Mouse (Mus musculus) hindbrain, embryonic 12.5 days (tissue): ENCODE measurements around the gene Lrrk1. TPM values are rescaled to one million over a fixed set of nuclear protein-coding genes. Genes with fewer than 3 reads are reported as not detected.
A peak's percentile ranks its signal among the peaks of the same experiment; 100 is the strongest.

ENCODE experiments used
- ATAC-seq: fragments of 200-750 bp; cut with Nextera tagmentation; 2 replicates; pipeline ENCODE4 v1.8.0; 2017; ENCODE audit warnings: moderate TSS enrichment; ENCODE audit not compliant: low FRiP score
- H3K27ac ChIP-seq: fragments of 300-500 bp; sonication (generic); 2 replicates; pipeline ENCODE4 v1.5.1; 2016; ENCODE audit warnings: mild to moderate bottlenecking
- H3K27me3 ChIP-seq: fragments of 300-500 bp; sonication (generic); 2 replicates; pipeline ENCODE4 v1.6.1; 2016; ENCODE audit warnings: mild to moderate bottlenecking
- H3K36me3 ChIP-seq: fragments of 300-500 bp; sonication (generic); 2 replicates; pipeline ENCODE4 v1.6.1; 2016; ENCODE audit warnings: mild to moderate bottlenecking
- H3K4me1 ChIP-seq: fragments of 300-500 bp; sonication (generic); 2 replicates; pipeline ENCODE4 v1.6.1; 2016
- H3K4me2 ChIP-seq: fragments of 300-500 bp; sonication (generic); replicated peaks from 2 replicates; pipeline ENCODE4 v1.6.1; 2016; ENCODE audit warnings: mild to moderate bottlenecking
- H3K4me3 ChIP-seq: fragments of 300-500 bp; sonication (generic); 2 replicates; pipeline ENCODE4 v1.5.1; 2016; ENCODE audit warnings: mild to moderate bottlenecking
- H3K9ac ChIP-seq: fragments of 300-500 bp; sonication (generic); 2 replicates; pipeline ENCODE4 v1.6.1; 2016; ENCODE audit warnings: mild to moderate bottlenecking, moderate library complexity
- H3K9me3 ChIP-seq: fragments of 300-500 bp; sonication (generic); replicated peaks from 2 replicates; pipeline ENCODE4 v1.6.1; 2016; ENCODE audit warnings: mild to moderate bottlenecking
- WGBS: fragments of 180-500 bp; shearing (Covaris S2); methylation state at CpG from one replicate; pipeline ENCODE4 v1.1.7; 2016; 5-methylcytosine and 5-hydroxymethylcytosine counted together
- polyA plus RNA-seq: library from polyadenylated mRNA; unstranded; fragments of >200 nt; fragmentation: Nextera tagmentation; extraction: Ambion mirVana; gene quantifications from 2 replicates; pipeline ENCODE4 v1.2.1, GENCODE M21; 2016

Gene Lrrk1
- polyA plus RNA-seq: 7.2 and 7.6 TPM in 2 replicates

DNA sequence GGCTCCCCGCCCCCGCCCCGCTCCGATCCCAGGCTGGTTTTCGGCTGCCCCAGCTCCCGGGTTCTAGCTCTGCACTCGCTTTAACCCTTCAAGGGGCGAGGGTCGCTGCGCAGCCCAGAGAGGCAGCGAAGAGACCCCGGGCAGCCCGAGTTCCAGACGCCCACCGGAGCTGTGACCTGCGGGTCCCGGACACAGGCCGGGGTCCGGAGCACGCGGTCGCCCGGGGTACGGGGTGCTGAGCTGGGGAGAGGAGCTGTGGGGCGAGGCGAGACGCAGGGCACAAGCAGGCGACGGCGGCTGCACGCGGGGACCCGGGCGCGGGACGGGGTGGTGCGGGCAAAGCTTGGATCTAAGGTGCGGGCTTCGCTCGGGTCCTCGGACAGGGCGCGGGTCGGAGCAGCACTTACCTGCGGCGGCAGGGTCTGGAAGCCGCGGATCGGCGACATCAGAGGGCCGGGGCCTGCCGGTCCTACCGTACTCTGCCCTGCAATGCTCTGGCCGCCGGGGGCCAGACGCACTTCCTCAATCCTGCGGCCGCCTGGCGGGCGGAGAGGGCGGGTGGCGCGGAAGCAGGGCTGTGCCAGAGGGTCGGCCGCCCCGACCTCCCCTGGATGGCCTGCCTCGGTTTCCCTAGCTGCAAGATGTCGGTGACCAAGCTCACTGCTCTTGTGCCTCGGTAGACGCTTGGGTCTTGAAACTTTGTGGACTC lies at the start of gene Lrrk1:
Gene Lrrk1, minus strand, starts transcription at position 538 of the 709 bp plus-strand sequence.
- under 1% methylated on average over 55 of the region's 70 CpGs for WGBS
- Histone ChIP-seq H3K27ac (no peak within 1 kb of the TSS), H3K9me3 (no peaks in the 10 kb centered on the region), H3K4me3 (peak within 1 kb of the TSS; percentile 59), H3K27me3 (peaks cover 19% of the 10 kb centered on the region), H3K4me1 (peaks cover 17% of the 10 kb centered on the region), H3K9ac (peak within 1 kb of the TSS; percentile 71), H3K36me3 (no peaks in the 10 kb centered on the region), H3K4me2 (peak within 1 kb of the TSS; percentile 97)
- peak; percentile 64 for ATAC-seq

DNA sequence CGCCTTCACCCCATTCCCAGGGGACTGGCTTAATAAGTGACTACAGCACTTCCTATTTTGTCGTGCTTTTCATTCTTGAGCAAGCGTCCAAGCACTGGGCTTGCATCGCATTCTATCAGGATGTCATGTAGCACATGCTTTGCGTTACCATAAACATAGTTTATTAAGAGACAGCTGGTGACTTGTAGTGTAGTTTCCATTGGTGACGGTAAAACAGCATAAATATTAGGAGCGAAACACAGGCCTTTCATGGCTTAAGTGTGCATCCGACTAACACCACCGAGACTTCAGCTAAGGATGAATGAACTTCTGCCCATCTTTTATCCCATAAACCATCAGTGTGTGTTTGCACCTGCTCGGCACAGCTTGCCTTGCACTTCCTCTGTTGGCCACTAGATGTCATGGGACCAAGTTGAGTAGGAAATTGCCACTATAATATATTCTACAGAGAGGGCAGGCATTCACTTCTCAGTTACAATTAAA lies 46.3 kb upstream of the Lrrk1 start:
- Histone ChIP-seq H3K9me3 (no peaks in the 10 kb centered on the region), H3K27ac (no peak overlapping the region), H3K4me3 (no peak overlapping the region), H3K9ac (no peak overlapping the region), H3K4me2 (no peak overlapping the region), H3K36me3 (no peaks in the 10 kb centered on the region), H3K4me1 (no peaks in the 10 kb centered on the region), H3K27me3 (peaks cover 8% of the 10 kb centered on the region)
- WGBS: 51% methylated on average over 10 of the region's 10 CpGs
- 0 out of 2 replicates have a peak, but pooled peaks have one; percentile 29 for ATAC-seq

DNA sequence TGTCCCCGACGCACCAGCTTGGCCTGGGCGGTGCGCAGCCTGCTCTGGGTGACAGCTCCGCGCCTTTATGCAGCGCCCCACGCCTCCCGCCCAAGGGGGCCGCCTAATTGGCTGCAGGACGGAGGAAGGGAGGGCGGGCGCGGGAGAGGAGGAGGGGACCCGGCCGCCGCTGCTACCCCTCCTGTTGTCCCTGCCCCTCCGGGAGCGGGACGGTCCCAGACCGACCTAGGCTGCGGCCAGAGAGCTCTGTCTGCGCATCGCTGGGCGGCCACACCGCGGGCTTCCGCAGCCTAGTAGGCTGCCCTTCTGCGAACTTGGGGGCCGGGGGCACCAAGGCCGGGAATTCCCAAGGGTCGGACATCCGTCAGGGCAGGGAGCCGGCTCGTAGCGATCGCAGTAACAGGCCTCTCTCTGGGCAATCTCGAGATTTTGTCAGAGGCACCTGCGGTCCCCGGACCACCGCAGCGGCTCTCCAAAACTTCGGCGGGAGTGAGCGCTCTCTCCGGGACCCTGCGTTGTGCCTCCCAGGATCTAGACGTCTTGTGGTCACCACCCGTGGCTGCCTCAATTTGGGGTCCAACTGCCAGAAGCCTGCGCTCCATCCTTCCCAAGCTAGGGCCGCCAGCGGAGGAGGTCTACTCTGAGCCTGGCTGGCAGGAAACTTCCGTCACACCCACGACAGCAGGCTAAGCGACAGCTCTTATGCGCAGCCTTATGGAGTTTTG lies 39.4 kb upstream of the Lrrk1 start, which contains the start of gene Aldh1a3:
Gene Aldh1a3, minus strand, starts transcription at position 81 of the 725 bp plus-strand sequence.
- no peaks in the 10 kb centered on the region for H3K36me3 ChIP-seq
- H3K9ac ChIP-seq: peak within 1 kb of the TSS; percentile 62
- peaks cover 14% of the 10 kb centered on the region for H3K4me1 ChIP-seq
- H3K27ac ChIP-seq: no peak within 1 kb of the TSS
- H3K4me3 ChIP-seq: peak within 1 kb of the TSS; percentile 51
- peak; percentile 78 for ATAC-seq
- peak within 1 kb of the TSS; percentile 92 for H3K4me2 ChIP-seq
- under 1% methylated on average over 56 of the region's 56 CpGs for WGBS
- H3K27me3 ChIP-seq: peaks cover 72% of the 10 kb centered on the region
- no peaks in the 10 kb centered on the region for H3K9me3 ChIP-seq

DNA sequence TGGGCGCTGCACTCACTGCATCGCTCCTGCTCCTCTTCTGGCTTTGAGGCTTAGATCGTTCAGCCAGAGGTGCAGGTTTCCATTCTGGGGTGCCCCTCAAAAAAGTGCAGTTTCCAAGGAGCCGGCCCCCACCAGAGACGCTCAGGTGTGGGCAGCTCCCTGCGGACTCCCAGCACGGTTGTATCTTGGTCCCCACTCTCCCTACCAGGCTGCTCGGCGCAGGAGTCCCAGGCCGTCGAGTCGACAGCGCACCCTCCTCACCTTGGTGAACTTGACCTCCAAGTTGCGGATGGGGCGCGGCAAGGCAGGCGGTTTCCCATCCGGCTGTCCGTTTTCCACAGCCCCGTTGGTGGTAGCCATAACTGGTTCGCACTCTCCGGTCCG lies 38.9 kb upstream of the Lrrk1 start:
- WGBS: under 1% methylated on average over 23 of the region's 23 CpGs
- no peak overlapping the region for H3K27ac ChIP-seq
- peaks cover 14% of the 10 kb centered on the region for H3K4me1 ChIP-seq
- H3K4me2 ChIP-seq: peak overlapping the region; percentile 92
- no peaks in the 10 kb centered on the region for H3K36me3 ChIP-seq
- H3K27me3 ChIP-seq: peaks cover 72% of the 10 kb centered on the region
- no peaks in the 10 kb centered on the region for H3K9me3 ChIP-seq
- H3K4me3 ChIP-seq: peak overlapping the region; percentile 51
- peak overlapping the region; percentile 62; the same call in 1 of the 2 replicates for H3K9ac ChIP-seq
- 0 out of 2 replicates have a peak, but pooled peaks have one; percentile 33 for ATAC-seq

DNA sequence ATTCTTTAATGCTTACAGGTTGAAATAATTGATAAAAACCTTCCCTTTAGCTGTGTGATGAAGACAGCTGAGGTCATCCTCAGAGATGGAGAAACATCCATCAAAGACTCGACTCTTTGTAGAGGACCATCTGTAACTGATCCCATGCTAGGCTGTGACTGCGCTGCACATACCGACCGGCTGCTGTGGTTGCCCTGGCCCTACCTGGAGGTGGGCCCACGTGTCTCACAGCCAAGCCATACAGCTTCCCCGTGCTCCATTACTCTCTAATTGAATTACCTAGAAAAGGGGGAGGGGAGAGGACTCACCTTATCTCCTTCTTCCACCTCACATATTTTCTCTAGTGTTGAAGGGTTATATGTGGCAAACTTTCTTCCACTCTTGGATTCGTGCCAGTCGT lies 33.8 kb upstream of the Lrrk1 start:
- peaks cover 3% of the 10 kb centered on the region for H3K4me1 ChIP-seq
- WGBS: 81% methylated on average over 8 of the region's 8 CpGs
- H3K4me3 ChIP-seq: no peak overlapping the region
- no peaks in the 10 kb centered on the region for H3K9me3 ChIP-seq
- no peaks in the 10 kb centered on the region for H3K36me3 ChIP-seq
- ATAC-seq: no peak
- H3K9ac ChIP-seq: no peak overlapping the region
- H3K27ac ChIP-seq: no peak overlapping the region
- no peak overlapping the region for H3K4me2 ChIP-seq
- H3K27me3 ChIP-seq: peaks cover 39% of the 10 kb centered on the region

DNA sequence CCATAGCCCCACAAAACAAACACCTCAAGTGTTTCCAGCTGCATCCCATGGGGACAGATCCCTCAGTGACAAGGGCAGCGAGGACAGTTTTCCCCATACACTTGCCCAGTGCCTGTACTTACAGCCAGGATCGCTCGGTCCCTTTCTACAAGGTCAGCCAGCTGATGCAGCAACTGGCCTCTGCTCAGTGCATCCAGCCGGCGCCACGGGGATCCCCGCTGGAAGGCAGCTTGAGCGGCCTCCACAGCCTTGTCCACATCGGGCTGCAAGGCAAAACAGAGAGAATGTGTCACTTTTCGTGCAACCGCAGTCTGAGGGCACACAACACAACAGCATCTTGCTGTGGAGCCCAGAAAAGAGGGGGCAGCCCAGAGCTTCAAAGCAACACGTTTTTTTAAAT lies 30.8 kb upstream of the Lrrk1 start:
- WGBS: 49% methylated on average over 12 of the region's 12 CpGs
- Histone ChIP-seq H3K4me3 (no peak overlapping the region), H3K36me3 (no peaks in the 10 kb centered on the region), H3K27ac (no peak overlapping the region), H3K27me3 (peaks cover 10% of the 10 kb centered on the region; the same call in 1 of the 2 replicates), H3K9me3 (no peaks in the 10 kb centered on the region), H3K4me2 (no peak overlapping the region), H3K9ac (no peak overlapping the region), H3K4me1 (no peaks in the 10 kb centered on the region)
- no peak for ATAC-seq

DNA sequence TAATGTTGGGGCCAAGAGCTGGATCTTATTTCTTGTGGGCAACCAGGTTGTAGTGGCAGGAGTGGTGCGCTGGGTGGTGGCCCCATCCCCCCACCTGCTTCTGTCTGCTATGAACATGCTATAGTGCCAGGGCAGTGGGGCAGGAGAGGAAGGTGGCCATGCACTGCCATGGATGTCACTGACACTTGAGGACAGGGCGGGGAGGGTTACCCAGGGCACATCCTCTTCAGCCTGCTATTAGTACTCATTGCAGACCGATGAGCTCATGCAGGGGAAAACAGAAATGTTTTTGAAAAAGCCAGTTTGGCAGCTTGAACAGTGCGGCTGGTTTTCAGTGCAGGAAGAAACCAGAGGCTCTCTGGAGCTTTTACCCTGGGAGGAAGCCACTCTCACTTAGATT lies 28.7 kb upstream of the Lrrk1 start:
- Histone ChIP-seq H3K4me1 (peaks cover 4% of the 10 kb centered on the region; the same call in 1 of the 2 replicates), H3K4me2 (no peak overlapping the region), H3K36me3 (no peaks in the 10 kb centered on the region), H3K4me3 (no peak overlapping the region), H3K9me3 (no peaks in the 10 kb centered on the region), H3K27ac (no peak overlapping the region), H3K27me3 (no peaks in the 10 kb centered on the region), H3K9ac (no peak overlapping the region)
- no peak for ATAC-seq
- 95% methylated on average over 4 of the region's 4 CpGs for WGBS

DNA sequence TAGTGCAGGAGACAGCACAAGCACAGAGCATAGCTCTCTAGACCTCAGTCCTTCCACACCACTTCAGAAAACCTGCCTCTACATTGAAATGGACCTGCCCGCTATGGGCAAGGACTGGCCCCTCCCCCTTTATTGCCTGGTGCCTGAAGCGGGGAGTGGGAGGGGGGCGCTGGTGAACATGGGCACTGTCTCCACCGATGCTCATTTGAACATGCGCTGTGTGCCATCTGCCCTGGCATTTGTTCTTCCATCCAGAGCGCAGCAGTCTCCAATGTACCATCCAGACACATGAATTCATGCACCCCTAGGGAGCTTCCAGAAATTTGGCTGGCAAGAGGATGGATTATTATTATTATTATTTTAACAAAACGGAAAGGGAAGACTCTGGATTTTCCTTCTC lies 24.9 kb upstream of the Lrrk1 start:
- peak; percentile 35; the same call in 1 of the 2 replicates for ATAC-seq
- WGBS: 88% methylated on average over 7 of the region's 7 CpGs
- H3K27ac ChIP-seq: no peak overlapping the region
- H3K9ac ChIP-seq: no peak overlapping the region
- H3K9me3 ChIP-seq: no peaks in the 10 kb centered on the region
- no peaks in the 10 kb centered on the region for H3K27me3 ChIP-seq
- H3K4me3 ChIP-seq: no peak overlapping the region
- H3K4me2 ChIP-seq: no peak overlapping the region
- H3K36me3 ChIP-seq: no peaks in the 10 kb centered on the region
- peaks cover 4% of the 10 kb centered on the region; the same call in 1 of the 2 replicates for H3K4me1 ChIP-seq

DNA sequence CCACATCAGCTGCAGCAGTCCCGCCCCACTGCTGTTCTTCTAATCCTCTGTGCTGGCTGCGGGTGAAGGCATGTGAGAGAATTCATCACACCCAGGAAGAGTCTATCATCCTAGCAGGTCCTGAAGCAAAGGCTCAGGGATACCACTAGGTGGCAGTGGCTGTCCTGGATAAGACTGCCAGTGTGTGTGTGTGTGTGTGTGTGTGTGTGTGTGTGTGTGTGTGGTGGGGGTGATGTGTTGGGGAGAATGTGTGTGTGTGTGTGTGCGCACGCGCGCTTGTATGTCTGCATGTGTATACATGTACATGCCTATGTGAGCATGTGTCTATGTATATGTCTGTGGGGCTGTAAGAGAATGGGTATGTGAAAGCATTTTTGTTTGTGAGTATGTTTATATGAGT lies 21.3 kb upstream of the Lrrk1 start:
- WGBS: 74% methylated on average over 6 of the region's 6 CpGs
- Histone ChIP-seq H3K9ac (no peak overlapping the region), H3K4me1 (peaks cover 8% of the 10 kb centered on the region; the same call in 1 of the 2 replicates), H3K36me3 (no peaks in the 10 kb centered on the region), H3K27me3 (no peaks in the 10 kb centered on the region), H3K9me3 (no peaks in the 10 kb centered on the region), H3K4me2 (no peak overlapping the region), H3K27ac (no peak overlapping the region), H3K4me3 (no peak overlapping the region)
- no peak for ATAC-seq

DNA sequence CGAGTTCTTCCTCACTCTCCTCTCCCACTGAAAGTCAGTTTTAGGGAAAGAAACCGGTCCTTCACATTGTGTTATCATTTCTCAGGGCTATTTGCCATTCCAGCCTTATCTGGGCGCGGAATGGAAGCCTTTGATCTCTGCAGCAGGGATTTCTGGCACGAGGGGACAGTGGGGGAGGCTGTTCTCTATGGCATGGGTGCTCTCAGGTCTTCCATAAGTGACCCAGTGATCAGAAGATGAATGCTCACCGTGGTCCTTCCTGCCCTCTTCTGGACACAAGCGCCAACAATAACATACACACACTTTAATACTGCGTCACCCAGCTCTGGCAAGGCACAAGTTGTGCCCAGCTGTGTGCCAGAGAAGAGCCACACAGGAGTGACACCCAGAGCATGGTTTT lies 18.8 kb upstream of the Lrrk1 start:
- no peak for ATAC-seq
- Histone ChIP-seq H3K36me3 (no peaks in the 10 kb centered on the region), H3K9me3 (no peaks in the 10 kb centered on the region), H3K4me3 (no peak overlapping the region), H3K9ac (no peak overlapping the region), H3K27me3 (no peaks in the 10 kb centered on the region), H3K27ac (no peak overlapping the region), H3K4me2 (no peak overlapping the region), H3K4me1 (0 out of 2 replicates have a peak, but pooled peaks cover 4% of the 10 kb centered on the region)
- 82% methylated on average over 8 of the region's 8 CpGs for WGBS

DNA sequence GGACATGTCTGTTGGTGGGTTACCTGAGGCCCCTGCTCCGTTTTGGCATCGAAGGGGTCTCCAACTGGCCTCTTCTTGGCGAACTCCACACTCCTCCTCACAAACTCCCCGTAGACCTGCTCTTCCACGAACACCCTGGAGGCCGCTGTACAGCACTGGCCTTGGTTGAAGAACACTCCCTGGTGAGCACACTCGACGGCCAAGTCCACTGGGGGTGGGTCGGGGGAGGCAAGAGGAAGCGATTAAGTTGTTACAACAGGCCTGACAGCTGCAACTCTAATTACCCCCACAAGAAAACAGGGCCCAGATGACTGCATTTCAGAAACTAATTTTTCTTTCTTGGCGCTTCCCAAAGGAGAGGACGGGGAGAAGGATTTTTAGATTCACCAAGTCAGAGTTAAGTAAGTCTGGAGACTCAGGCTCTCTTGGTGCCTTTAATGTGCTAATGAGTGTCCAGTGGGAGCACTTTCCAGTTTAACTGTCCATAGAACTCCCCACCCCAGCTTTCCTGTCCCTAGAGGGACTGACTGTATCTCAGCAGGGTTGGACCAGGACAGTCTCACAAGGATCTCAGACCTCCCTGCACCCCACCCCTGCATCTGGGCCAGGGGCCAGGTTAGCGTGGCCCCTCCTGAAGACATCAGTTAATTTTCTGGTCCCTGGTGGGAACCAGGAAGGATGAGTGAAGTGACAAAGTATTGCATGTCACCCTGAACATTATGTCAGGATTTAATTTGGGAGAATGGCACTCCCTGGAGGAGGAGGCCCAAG lies 18.0 kb upstream of the Lrrk1 start:
- Histone ChIP-seq H3K9me3 (no peaks in the 10 kb centered on the region), H3K27me3 (no peaks in the 10 kb centered on the region), H3K4me3 (no peak overlapping the region), H3K27ac (no peak overlapping the region), H3K4me2 (no peak overlapping the region), H3K9ac (no peak overlapping the region), H3K4me1 (0 out of 2 replicates have a peak, but pooled peaks cover 6% of the 10 kb centered on the region), H3K36me3 (no peaks in the 10 kb centered on the region)
- 57% methylated on average over 13 of the region's 13 CpGs for WGBS
- no peak for ATAC-seq

DNA sequence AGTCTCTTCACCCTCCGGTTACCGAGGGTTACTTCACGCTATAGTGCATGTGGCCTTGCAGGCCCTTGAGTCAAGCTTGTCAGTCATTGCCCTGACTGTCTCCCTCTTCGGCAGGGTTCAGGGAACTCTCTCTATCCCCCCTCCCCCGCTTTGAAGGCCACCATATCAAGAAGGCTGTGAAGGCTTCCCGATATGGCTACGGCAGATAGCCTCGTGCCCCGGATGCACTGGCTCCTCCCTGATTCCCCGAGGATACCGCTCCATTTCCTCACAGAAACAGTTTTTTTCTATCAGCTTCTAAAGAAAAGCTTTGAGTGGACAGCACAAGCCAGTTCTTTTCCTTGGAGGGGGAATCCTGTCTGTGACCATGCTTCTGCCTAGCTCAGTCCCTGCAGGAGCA lies 17.4 kb upstream of the Lrrk1 start:
- Histone ChIP-seq H3K4me1 (0 out of 2 replicates have a peak, but pooled peaks cover 6% of the 10 kb centered on the region), H3K36me3 (no peaks in the 10 kb centered on the region), H3K27ac (no peak overlapping the region), H3K9me3 (no peaks in the 10 kb centered on the region), H3K27me3 (no peaks in the 10 kb centered on the region), H3K4me2 (no peak overlapping the region), H3K4me3 (no peak overlapping the region), H3K9ac (no peak overlapping the region)
- ATAC-seq: no peak
- WGBS: 62% methylated on average over 11 of the region's 11 CpGs
